In genomic region chr5:23919892-23920731, GRCm38 (mm10) we compare ENCODE assay signal across 10 mouse cellular contexts.
DNase-seq lines count a peak whose midpoint lies in the region; ATAC-seq lines count a peak whose summit lies in the region.
"Had no signal": no experiment of that assay in that cellular context is flagged by ENCODE, and none has a peak within 500 bp of the region (broad histone marks: within the 10 kb centered on the region; RNA-seq: fewer than 3 reads in every experiment).

No protein-coding gene starts in this region.

- H3K4me2 ChIP-seq in intestine, embryonic 15.5 days (replicated peaks): no peak overlapping the region
- H3K4me2 ChIP-seq in intestine, embryonic 16.5 days (ENCODE audit: low read depth, low read length): no peak overlapping the region

- 46% methylated on average over 7 of the region's 7 CpGs for WGBS in intestine, embryonic 15.5 days
- 46% methylated on average over 7 of the region's 7 CpGs for WGBS in intestine, embryonic 16.5 days

- peak; percentile 79 for DNase-seq in ES-CJ7 (ENCODE audit: low read depth, low spot score)
- DNase-seq in MEL-GATA-1-ER (ENCODE audit: extremely low read depth, low read depth): peak; percentile 24
- DNase-seq in kidney, postnatal 4 days: peak; percentile 16 to 27
- DNase-seq in spleen, postnatal 10 days (ENCODE audit: low spot score in 2 of 2): no peak
- DNase-seq in frontal cortex, postnatal 25 days (ENCODE audit: low spot score in 2 of 2): no peak
- DNase-seq in left cerebral cortex, postnatal 14 days (ENCODE audit: low spot score in 2 of 2): no peak
- DNase-seq: cerebellum, postnatal 10 days had no signal

- H3K4me1 ChIP-seq in intestine, embryonic 15.5 days (replicated peaks): 0 out of 2 replicates have a peak, but pooled peaks cover 7% of the 10 kb centered on the region
- peaks cover 6% of the 10 kb centered on the region; the same call in 1 of the 2 replicates for H3K4me1 ChIP-seq in intestine, embryonic 16.5 days (ENCODE audit: control insufficient read depth, insufficient read depth, low read length)

- H3K9me3 ChIP-seq in intestine, embryonic 15.5 days: no peaks in the 10 kb centered on the region
- no peaks in the 10 kb centered on the region for H3K9me3 ChIP-seq in intestine, embryonic 16.5 days (ENCODE audit: control insufficient read depth, low read length)

- H3K9ac ChIP-seq in intestine, embryonic 15.5 days: no peak overlapping the region
- no peak overlapping the region for H3K9ac ChIP-seq in intestine, embryonic 16.5 days (ENCODE audit: low read depth, low read length)

- no peak overlapping the region for H3K4me3 ChIP-seq in intestine, embryonic 15.5 days (replicated peaks)
- H3K4me3 ChIP-seq in intestine, embryonic 16.5 days (ENCODE audit: low read length): no peak overlapping the region

- H3K27me3 ChIP-seq in intestine, embryonic 15.5 days (replicated peaks): no peaks in the 10 kb centered on the region
- H3K27me3 ChIP-seq in intestine, embryonic 16.5 days (replicated peaks; ENCODE audit: control insufficient read depth, insufficient read depth, low read length): no peaks in the 10 kb centered on the region

- no peaks in the 10 kb centered on the region for H3K36me3 ChIP-seq in intestine, embryonic 15.5 days
- no peaks in the 10 kb centered on the region for H3K36me3 ChIP-seq in intestine, embryonic 16.5 days (ENCODE audit: control insufficient read depth, insufficient read depth, low read length)

- intact Hi-C loops in left cerebral cortex, postnatal 14 days (cut with DNase I): no loop called here

- ATAC-seq in intestine, embryonic 15.5 days: no peak
- no peak for ATAC-seq in intestine, embryonic 16.5 days
- ATAC-seq: midbrain, embryonic 16.5 days had no signal

- H3K27ac ChIP-seq in intestine, embryonic 15.5 days: peak overlapping the region; percentile 24; the same call in 1 of the 2 replicates
- H3K27ac ChIP-seq in intestine, embryonic 16.5 days (ENCODE audit: low read length): no peak overlapping the region

Comparison
In these comparisons a context has a peak if more than half of its experiments do, and no peak if none do; other contexts are left out.
1. DNase-seq: peak in ES-CJ7 (single experiment), MEL-GATA-1-ER (single experiment) and kidney, postnatal 4 days (2 of 2); none in spleen, postnatal 10 days (0 of 2), frontal cortex, postnatal 25 days (0 of 2) and left cerebral cortex, postnatal 14 days (0 of 2).